Mouse (Mus musculus) right cerebral cortex, postnatal 25 days (tissue): Measurements from ENCODE around the gene Lgals7.
A peak's percentile ranks its signal among the peaks of the same experiment; 100 is the strongest.

Experiments
- DNase-seq: peaks from one replicate; pipeline ENCODE4 v3.0.0; 2022

Lgals7 gene

DNA sequence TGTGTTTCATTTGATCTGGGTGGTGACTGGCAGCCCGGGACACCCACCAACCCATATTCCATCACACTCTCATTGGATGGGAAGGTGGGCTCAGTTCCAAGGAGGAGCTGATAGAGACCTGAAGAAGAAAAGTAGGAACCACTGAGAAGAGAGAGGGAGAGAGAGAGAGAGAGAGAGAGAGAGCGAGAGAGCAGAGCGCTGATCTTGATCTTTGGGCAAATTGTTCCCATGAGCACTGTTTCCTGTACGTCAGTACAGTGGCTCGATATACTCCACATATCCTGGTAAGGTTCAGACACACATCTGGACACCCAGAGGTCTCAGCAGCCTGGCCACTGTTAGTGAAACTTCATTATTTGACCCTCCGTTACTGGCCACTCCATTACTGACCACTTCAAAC is at the start of gene Lgals7:
Lgals7 (plus strand) TSS at position 314 of the 400 bp plus-strand sequence.
- no peak for DNase-seq

DNA sequence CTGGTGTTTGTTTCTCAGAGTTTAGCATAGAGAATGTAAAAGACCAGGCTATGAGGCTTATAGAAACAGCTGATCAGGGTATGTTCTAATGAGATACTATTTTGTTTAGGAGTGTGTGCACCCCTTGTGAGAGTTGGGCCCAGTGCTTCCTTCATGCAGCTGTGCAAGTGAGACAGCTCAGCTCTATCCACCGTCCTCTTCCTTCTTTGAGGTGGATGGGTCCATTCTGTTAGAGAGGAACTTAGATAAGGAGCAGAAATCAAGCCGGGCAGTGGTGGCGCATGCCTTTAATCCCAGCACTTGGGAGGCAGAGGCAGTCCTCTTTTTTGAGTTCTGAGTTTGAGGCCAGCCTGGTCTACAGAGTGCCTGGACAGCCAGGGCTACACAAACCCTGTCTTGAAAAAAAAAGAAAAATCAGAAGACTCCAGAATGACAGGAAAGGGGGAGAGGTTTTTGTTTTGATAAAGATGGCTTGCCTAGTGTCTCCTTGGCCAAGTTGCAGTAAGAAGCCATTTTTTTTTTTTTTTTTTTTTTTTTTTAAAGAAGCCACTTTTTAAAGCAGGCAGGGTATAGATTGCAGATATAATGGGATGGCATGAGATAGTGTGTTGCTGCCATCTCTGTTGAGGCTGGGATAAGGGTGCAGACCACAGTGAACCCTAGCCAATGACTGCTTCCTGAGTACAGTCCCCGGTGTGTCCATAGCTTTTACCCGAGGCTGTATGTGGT is 49.2 kb upstream of the Lgals7 start:
- DNase-seq, result no peak

DNA sequence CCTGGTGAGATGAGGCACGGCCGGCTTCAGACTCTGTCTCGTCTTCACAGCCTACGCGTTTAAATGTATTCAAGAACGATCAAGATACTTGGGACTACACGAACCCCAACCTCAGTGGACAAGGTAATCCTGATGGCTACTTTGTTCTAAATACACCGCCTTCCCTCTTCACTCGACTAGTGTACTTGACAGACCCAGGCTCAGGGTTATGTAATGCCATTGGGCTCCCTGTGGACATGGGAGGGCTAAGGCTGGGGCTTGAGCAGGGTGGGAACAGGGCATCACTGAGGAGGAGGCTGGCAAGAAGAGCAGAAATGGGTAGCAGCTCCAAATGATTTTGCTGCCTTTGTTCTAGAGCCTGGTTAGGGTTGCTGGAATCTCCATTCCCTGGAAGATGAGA is 48.4 kb upstream of the Lgals7 start:
- no peak for DNase-seq

DNA sequence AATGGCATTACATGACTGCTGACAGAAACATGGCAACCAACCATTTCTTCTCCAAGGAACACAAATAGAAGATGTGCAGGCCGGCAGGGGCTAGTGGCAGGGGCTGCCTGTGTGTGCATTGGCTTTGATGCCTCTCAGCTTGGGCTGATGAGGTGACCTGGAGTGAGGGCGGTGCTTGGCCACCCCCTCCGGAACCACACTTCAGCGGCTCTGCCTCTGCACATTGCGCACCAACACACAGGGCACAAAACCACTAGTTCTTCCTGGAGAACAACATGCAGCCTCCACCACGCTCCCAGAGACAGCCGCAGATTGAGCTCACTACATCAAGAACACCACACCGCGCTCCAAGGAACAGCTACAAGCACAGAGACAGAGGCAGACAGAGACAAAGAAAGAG is 47.5 kb upstream of the Lgals7 start:
- DNase-seq, result no peak

DNA sequence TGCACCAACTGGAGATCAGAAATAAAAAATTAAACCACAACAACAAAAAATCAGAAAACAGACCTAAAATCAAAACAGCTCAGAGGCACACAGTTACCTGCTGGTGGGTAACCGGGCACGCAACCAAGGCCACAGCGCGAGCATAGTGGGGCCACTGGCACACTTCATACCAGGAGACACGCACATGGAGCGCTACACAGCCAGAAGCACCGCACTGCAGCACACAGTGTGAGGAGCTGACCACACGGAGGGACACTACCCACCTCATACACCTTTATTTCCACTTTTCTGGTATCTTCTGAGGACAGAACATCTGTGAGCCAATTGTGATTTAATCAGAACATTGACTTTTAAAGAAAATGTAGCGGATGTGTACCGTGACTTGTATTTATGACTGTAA is 46.7 kb upstream of the Lgals7 start:
- no peak for DNase-seq

DNA sequence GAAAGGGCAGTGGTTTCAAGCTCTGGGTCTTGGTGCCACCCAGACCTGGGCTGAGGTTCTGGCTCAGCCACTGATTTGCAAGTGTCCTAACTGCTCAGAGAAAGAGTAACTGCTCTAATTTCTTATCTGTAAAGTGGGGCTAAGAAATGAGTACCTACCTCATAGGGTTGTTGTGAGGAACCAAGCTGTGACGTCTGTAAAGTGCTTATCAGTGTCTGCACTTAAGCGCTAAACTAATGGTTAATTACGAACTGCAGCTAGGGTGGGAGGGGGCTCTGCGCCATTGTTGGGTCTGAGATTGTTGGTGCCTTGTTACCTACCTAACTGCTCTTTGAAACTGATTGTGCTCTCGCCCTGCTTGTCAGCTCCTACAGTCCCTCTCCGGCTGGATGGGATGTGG is 46.1 kb upstream of the Lgals7 start:
- no peak for DNase-seq

DNA sequence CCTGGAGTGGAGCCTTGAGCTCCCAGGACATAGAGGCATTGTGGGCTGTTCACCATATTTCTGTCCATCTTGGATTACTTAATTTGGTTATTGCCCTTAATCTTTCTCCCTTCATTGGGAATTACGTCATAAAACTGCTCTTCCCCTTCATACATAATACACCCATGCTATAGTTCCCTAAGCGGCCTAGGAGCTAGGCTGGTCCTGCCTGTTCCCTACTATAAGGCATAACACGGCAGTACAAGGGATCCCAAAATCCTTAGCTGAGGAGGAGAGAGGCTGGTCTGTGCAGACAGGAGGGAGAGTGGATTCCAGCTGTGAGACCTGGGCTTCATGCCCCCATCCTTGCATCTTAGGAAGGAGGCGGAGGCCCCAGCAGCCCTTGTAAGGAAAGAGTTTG is 45.7 kb upstream of the Lgals7 start:
- no peak for DNase-seq

DNA sequence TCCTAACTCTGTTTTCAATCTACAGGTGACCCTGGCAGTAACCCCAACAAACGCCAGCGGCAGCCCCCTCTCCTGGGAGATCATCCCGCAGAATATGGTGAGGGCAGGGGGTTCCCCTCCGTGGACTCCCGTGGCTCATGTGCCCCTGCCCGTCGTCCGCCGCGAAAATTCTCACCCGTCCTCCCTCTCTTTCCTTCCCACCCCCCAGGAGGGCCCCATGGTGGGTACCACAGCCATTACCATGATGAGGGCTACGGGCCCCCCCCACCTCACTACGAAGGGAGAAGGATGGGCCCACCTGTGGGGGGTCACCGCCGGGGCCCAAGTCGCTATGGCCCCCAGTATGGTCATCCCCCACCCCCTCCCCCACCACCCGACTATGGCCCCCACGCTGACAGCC is 45.2 kb upstream of the Lgals7 start:
- no peak for DNase-seq

DNA sequence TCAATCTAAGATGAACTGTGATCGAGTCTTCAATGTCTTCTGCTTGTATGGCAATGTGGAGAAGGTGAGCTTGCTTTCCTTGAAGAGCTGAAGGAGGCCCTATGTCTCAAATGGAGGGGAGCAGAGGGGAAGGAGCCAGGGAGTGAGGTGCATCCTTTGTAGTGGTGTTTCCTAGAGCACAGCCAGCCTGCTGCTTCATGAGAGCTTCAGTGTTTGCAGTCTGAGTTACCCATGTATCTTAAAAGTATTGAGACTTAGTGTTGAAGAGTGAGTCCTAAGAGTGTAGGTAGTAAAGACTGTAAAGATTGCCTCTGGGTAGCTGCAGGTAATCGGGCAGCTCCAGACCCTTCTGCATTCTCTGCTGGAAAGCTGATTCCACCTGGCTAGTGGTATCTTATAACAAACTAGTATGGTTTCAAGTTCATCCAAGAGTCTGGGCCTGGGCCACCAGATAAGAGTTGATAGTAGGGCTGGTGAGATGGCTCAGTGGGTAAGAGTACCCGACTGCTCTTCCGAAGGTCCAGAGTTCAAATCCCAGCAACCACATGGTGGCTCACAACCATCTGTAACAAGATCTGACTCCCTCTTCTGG is 44.7 kb upstream of the Lgals7 start:
- DNase-seq, result no peak

DNA sequence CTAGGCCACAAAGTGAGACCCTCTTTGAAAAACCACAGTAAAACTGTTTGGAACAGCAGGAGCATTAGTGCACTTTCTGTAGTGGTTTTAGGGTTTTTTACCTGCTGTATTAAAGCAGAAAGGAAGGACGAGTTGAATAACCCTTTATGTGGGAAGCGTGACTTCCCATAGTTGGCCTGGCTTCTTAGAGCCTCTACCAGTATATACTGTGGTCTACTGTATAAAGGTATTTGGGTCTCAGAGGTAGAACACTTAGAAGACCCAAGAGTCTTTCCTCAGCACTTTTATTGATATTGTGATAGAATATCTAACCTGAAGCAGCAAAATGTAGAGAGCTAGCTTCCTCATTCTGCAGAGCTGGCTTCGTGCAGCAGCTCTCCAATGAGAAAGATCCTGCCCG is 44.1 kb upstream of the Lgals7 start:
- DNase-seq, result no peak

DNA sequence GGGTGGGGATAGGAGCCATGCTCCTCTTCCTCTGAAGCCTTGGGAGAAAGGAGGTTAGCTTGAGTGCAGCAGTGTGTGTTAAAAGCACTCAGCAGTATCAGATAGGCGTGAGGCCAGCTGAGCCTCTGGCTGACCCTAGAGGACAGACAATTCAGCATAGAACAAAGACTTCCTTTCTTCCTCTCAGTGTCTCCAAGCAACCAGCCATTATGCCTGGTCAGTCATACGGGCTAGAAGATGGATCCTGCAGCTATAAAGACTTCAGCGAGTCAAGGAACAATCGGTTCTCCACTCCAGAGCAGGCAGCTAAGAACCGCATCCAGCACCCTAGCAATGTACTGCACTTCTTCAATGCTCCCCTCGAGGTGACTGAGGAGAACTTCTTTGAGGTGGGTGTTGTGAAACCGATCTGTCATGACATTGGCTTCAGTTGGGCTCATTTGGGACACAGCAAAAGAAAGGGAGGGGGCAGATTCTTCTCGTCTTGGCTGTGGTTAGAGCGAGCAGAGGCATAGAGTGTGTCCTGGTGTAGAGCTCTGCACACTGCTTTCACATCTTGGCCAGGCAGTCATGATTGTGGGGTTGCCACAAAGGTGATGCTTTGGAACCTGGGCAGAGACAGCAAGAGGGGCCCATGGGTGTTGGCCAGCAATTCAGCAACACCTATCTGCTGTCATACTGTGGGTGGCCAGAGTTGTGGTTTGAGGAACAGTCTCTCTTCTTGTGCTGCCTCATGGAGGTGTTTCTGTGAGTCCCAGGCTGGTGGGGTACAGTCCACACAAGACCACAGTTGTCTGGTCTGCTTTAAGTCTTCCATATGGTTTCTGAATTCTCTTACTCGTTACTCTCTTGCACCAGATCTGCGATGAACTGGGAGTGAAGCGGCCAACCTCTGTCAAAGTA is 43.0 kb upstream of the Lgals7 start:
- no peak for DNase-seq

DNA sequence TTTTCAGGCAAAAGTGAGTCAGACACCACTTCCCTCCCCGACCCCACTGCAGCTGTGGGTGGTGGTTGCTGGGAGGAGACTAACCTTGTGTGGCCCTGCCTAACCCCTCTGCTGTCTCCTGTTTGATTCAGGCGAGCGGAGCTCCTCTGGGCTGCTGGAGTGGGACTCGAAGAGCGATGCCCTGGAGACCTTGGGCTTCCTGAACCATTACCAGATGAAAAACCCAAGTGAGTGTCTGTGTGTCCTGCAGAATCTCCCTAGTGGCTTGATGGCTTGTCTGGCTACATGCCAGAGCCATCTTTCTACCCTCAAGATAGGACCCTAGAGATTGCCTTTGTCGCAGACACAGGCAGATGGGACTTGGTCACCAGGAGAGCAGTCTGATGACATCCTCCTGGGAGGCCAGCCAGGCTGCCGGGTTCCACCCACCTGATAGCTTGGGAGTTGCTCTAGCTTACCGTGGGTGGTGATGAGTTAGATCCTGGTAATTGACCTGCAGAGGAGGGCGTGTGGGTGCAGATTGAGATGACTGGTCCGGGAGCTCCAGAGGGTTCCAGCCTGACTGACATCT is 42.3 kb upstream of the Lgals7 start:
- DNase-seq, result peak; percentile 66

DNA sequence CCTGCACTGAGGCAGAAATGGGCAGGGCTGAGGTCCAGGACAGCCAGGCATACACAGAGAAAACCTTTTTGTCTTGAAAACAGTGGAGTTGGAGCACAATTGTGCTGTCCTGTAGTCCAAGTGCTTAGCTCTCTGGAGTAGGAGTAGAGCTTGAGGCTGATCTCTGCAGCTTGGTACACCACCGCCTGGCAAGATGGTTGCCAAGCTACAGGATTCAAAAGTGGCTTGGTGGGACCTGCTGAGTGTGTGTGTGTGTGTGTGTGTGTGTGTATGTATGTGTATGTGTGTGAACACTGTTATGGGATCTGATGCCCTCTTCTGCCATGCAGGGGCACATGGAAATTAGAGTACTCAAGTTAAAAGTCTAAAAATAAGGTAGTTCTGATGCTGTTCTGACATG is 41.1 kb upstream of the Lgals7 start:
- no peak for DNase-seq

DNA sequence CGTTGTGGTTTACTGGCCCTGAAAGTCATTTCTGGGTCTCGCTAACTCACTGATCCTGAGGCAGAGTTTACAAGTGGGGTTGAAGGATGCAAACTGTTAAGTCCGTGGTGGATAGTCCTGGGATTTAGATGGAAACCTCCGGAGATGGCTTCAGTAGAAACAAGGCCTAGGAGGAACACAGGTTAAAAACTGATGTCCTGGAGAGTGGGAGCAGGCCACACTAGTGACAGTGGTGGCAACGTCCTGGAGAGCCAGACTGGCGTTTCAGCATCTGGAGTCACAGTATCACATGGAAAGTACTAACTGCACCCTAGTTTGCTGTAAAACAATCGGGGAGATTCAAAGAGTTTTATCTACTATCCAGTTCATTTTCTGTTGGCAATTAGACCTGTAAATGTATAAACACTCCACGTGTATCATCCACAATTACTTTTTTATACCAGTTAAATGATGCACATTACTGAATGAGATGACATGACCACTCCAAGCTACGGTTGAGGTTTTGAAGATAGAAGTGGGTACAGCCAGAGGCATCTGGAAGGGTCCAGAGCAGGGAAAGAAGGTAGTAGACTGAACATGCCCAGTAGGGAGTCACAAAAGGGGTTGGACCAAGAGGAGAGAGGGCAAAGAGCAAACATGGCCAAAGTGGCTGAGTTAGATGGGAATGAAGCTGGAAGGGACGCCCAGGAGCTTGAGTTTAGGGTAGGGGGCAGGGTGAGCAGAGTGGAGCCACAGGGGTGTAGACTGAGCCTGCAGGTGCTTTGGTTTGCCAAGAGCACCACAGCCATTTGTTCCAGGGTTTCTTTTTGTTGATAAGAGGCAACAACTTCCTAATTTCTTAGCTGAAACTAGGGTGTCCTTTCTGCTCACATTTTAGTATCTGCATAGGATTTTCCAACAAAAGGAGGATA is 40.4 kb upstream of the Lgals7 start:
- DNase-seq, result no peak

DNA sequence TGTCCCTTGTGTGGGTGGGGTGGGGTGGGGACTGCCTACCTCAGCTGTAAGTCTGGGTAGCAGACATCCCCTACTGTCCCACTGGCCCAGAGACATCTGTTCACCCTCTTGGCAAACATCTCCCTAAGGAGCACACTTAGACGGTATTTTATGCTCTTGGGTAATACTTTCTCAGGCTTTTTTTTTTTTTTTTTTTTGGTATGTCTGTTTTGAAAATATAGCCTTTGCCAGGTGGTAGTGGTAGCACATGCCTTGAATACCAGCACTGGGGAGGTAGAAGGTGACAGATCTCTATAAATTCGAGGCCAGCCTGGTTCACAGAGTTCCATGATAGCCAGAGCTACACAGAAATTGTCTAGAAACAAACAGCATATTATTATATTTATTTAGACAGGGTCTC is 39.7 kb upstream of the Lgals7 start:
- no peak for DNase-seq

DNA sequence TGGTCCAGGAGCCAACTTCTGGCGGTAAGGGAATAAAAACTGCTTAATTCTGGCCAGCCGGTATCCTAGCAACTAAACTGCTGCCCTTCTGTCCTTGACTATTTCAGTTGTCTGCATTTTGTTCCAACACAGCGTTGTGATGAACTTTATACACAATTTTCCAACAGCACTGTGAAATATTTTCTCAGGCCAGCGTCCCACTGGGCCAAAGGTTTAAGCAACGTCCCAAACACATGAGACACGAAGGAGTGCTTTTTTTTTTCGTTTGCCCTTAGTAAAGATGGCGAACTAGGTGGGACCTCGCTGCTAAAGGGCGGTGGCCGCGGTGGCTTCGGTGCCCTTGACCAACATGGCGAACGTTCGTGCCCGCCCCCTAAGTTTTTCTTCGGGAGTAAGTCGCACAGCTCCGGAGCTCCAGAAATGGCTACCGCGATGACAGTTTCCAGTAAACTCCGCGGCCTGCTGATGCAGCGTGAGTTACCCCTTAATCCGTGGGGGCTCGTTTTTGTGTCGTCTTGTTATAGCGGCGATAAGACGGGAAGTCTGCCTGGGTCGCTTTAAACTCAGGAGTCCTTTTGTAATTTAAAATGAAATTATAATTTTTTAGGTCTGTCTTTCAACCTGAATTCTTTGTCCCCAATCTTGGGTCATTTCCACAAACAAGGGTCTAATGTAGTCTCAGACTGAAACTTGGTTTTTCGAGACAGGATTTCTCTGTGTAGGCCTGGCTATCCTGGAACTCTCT is 38.5 kb upstream of the Lgals7 start, which contains the start of gene Ech1:
Ech1 (plus strand) TSS at position 277 of the 745 bp plus-strand sequence.
- DNase-seq, result peak; percentile 87

DNA sequence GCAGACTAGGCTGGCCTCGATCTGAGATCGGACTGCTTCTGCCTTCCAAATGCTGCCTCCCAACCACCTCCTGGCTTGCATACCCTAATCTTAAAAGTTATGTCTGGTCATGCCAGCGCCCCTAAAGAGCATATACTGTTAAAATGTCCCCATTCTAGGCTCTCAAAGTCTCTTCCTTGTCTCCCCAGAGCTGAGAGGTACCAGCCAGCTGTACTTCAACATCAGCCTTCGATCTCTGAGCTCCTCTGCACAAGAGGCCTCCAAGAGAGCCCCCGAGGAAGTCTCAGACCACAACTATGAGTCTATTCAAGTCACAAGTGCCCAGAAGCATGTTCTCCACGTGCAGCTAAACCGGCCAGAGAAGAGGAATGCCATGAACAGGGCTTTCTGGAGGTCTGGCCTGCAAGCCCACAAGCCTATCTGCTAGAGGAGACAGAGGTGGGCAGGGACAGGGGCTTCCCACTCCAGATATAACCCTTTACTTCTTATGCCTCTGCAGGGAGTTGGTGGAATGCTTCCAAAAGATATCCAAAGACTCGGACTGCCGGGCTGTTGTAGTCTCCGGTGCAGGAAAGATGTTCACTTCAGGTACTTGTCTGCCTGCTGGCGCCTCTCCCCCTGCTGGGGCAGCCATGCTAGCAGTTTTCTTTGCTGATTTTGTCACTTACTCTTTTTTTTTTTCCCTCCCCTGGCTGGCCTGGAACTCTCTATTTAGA is 37.8 kb upstream of the Lgals7 start:
- no peak for DNase-seq

DNA sequence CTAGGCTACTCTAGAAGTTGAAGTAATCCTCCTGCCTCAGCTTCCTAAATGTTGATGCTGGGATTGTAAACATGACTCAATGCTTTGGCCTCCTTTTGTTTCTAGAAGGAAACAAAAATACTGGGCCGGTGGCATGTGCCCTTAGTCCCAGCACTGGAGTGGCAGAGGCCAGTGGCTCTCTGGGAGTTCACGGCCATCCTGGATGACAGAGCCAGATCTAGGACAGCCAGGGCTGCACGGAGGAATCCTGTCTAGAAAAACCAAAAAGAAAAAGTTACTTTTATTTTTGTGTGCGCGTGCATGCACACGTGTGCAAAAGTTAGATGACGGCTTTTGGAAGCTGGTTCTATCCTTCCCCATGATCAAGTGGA is 37.3 kb upstream of the Lgals7 start:
- DNase-seq, result no peak

DNA sequence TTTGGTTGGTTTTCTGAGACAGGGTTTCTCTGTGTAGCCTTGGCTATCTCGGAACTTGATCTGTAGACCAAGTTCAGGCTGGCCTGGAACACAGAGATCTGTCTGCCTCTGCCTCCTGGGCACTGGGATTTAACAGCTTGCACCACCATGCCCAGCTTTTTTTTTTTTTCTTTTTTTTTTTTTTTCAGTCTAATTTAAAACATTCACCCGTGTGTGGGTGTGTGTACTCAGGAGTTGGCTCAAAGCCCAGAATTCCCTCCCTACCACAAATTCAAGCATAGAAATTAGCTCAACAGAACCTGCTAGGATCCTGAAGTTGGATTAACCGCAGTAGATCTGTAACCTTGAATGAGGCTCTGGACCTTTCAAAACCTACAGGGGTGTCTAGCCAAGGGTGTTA is 36.3 kb upstream of the Lgals7 start:
- peak; percentile 53 for DNase-seq

DNA sequence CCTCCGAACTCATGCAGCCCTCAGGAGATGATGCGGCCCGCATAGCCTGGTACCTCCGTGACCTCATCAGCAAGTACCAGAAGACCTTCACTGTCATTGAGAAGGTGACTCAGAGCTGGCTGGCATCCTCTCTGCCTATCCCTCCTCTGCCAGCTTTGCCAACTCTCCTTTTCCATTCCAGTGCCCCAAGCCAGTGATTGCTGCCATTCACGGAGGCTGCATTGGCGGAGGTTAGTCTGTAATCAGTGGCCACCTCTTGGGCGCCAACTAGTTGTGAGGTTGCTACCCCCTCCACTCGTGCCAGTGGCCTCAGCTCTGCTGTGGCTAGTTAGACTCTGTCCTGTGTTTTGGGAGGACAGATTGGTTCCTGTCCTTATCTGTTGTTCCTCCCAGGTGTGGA is 33.8 kb upstream of the Lgals7 start:
- no peak for DNase-seq

DNA sequence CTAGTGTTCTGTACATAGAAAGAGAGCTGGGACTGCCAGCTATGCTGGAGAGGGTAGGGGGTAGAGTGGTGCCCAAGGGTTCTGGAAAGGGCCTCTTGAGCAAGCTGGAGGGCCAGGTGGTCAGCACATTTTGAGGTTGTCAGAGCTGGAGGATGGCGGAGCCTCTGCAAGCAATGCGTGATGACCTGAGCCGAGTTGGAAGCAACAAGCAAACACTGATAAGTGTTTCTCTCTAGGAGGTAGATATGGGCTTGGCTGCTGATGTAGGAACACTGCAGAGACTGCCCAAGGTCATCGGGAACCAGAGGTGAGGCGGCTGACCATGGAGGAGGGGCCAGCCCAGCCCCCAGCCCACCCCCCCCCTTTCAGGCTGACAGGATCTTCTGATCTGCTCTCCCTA is 32.7 kb upstream of the Lgals7 start:
- no peak for DNase-seq
